ENCODE assay signal across 21 mouse cellular contexts in the genomic region with DNA sequence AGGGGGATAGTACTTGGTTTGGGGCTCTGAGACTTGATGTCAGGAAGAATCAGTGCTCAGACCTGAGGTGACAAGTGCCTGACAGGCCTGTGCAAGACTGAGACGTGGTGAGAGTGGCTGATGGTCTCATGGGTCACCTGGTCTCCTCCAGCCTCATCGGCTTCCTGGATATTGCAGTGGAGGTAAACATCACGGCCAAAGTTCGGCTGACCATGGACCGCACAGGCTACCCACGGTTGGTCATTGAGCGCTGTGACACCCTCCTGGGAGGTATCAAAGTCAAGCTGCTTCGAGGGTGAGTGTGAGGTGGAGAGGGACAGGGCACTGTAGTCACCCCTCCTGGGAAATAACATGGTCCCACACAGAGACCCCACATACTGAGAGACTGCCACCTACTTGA. TPM values are rescaled to one million over a fixed set of nuclear protein-coding genes. Genes with fewer than 3 reads are reported as not detected.
"Had no signal": no experiment of that assay in that cellular context is flagged by ENCODE, and none has a peak within 500 bp of the region (broad histone marks: within the 10 kb centered on the region; RNA-seq: fewer than 3 reads in every experiment).

No protein-coding gene starts in this region.

- H3K4me1 ChIP-seq: lung, embryonic 15.5 days; megakaryocyte, embryonic 14.5 days; midbrain, embryonic 13.5 days; midbrain, embryonic 15.5 days; neural tube, embryonic 12.5 days had no signal

- H3K9ac ChIP-seq: lung, embryonic 15.5 days; midbrain, embryonic 13.5 days; midbrain, embryonic 15.5 days; neural tube, embryonic 12.5 days had no signal

- ATAC-seq: lung, postnatal 0 days; midbrain, embryonic 13.5 days; midbrain, embryonic 15.5 days had no signal

- H3K36me3 ChIP-seq: lung, embryonic 15.5 days; midbrain, embryonic 13.5 days; midbrain, embryonic 15.5 days; neural tube, embryonic 12.5 days had no signal

- H3K9me3 ChIP-seq: lung, embryonic 15.5 days; megakaryocyte, embryonic 14.5 days; midbrain, embryonic 13.5 days; midbrain, embryonic 15.5 days; neural tube, embryonic 12.5 days had no signal

- H3K4me2 ChIP-seq: lung, embryonic 15.5 days; midbrain, embryonic 11.5 days; midbrain, embryonic 13.5 days; midbrain, embryonic 15.5 days; neural tube, embryonic 12.5 days had no signal

- DNase-seq: lung, adult 2 months; lung, postnatal 14 days; lung, postnatal 36 days; right cerebral cortex, postnatal 14 days; thymus, adult 2 months; thymus, postnatal 25 days; thymus, postnatal 4 days had no signal

- H3K27me3 ChIP-seq: lung, embryonic 15.5 days; midbrain, embryonic 13.5 days; midbrain, embryonic 15.5 days; neural tube, embryonic 12.5 days had no signal

- H3K27ac ChIP-seq: lung, embryonic 15.5 days; macrophage; midbrain, embryonic 13.5 days; midbrain, embryonic 15.5 days; neural tube, embryonic 12.5 days had no signal

- H3K4me3 ChIP-seq: lung, embryonic 15.5 days; megakaryocyte, embryonic 14.5 days; midbrain, embryonic 13.5 days; midbrain, embryonic 15.5 days; neural tube, embryonic 12.5 days had no signal

RNA-seq across cellular contexts. Expression of gene Bpifb4, which starts 6.6 kb away (rescaled TPM):
- polyA plus RNA-seq: liver, adult 2 months; lung, adult 2 months; lung, embryonic 15.5 days; lung, postnatal 0 days; macrophage; midbrain, embryonic 13.5 days; midbrain, embryonic 15.5 days; midbrain, postnatal 0 days; neural tube, embryonic 12.5 days; neural tube, embryonic 14.5 days; spleen, adult 2 months; stomach, embryonic 16.5 days; urinary bladder, adult 2 months had no signal

RNA-seq across cellular contexts. Expression of gene Bpifb3, which starts 26.5 kb away (rescaled TPM):
- polyA plus RNA-seq: liver, adult 2 months; lung, adult 2 months; lung, embryonic 15.5 days; lung, postnatal 0 days; macrophage; midbrain, embryonic 11.5 days; midbrain, embryonic 13.5 days; midbrain, embryonic 15.5 days; midbrain, postnatal 0 days; neural tube, embryonic 12.5 days; neural tube, embryonic 14.5 days; stomach, embryonic 16.5 days; urinary bladder, adult 2 months had no signal

RNA-seq across cellular contexts. Expression of gene Bpifa6, which starts 30.2 kb away (rescaled TPM):
- polyA plus RNA-seq: liver, adult 2 months; lung, adult 2 months; lung, embryonic 15.5 days; lung, postnatal 0 days; macrophage; midbrain, embryonic 11.5 days; midbrain, embryonic 13.5 days; midbrain, embryonic 15.5 days; midbrain, postnatal 0 days; neural tube, embryonic 12.5 days; neural tube, embryonic 14.5 days; spleen, adult 2 months; stomach, embryonic 16.5 days; thymus, adult 2 months had no signal

RNA-seq across cellular contexts. Expression of gene Bpifb6, which starts 44.4 kb away (rescaled TPM):
- polyA plus RNA-seq: liver, adult 2 months; lung, adult 2 months; lung, embryonic 15.5 days; lung, postnatal 0 days; macrophage; midbrain, embryonic 11.5 days; midbrain, embryonic 13.5 days; midbrain, embryonic 15.5 days; midbrain, postnatal 0 days; neural tube, embryonic 12.5 days; neural tube, embryonic 14.5 days; spleen, adult 2 months; stomach, embryonic 16.5 days had no signal
